Mouse (Mus musculus) urinary bladder, adult 2 months (tissue): ENCODE data around the gene Snap23. TPM values are rescaled to one million over a fixed set of nuclear protein-coding genes. Genes with fewer than 3 reads are reported as not detected.

Experiments used
- polyA plus RNA-seq: library from polyadenylated mRNA; depleted of rRNA; stranded (reverse); fragments of >200 nt; gene quantifications from 2 replicates; pipeline ENCODE4 v1.2.3, GENCODE M21; 2012; rRNA removed

Gene Snap23
- polyA plus RNA-seq, 1 experiment = 54.0 TPM

Other genes starting within 250 kb of the Snap23 start
- gene Vps39, start 214.5 kb upstream of the Snap23 start, polyA plus RNA-seq = 26.4 and 26.6 TPM in 2 replicates
- gene Ganc, start 163.8 kb upstream of the Snap23 start, polyA plus RNA-seq = 13.5 and 14.7 TPM in 2 replicates
- 26.2 and 30.7 TPM in 2 replicates for gene Tmem87a, start 163.6 kb upstream of the Snap23 start, polyA plus RNA-seq
- gene Capn3, start 111.7 kb upstream of the Snap23 start, polyA plus RNA-seq = 2.4 and 2.6 TPM in 2 replicates
- gene Zfp106, start 3.8 kb upstream of the Snap23 start, polyA plus RNA-seq = 46.1 and 53.3 TPM in 2 replicates
- 11.5 and 12.7 TPM in 2 replicates for gene Haus2, start 41.7 kb downstream of the Snap23 start, polyA plus RNA-seq
- 19.2 and 24.2 TPM in 2 replicates for gene Lrrc57, start 41.8 kb downstream of the Snap23 start, polyA plus RNA-seq
- 22.1 and 23.0 TPM in 2 replicates for gene Stard9, start 61.5 kb downstream of the Snap23 start, polyA plus RNA-seq